Mouse (Mus musculus) heart, postnatal 4 days (tissue): ENCODE results near the gene H2-M3. TPM values are rescaled to one million over a fixed set of nuclear protein-coding genes. Genes with fewer than 3 reads are reported as not detected.
A peak's percentile ranks its signal among the peaks of the same experiment; 100 is the strongest.
"Not testable (repeated sequence)": the region's sequence is repeated elsewhere in the genome, so short reads cannot be mapped to it uniquely, and the experiment has no call there.

Experiments used
- DNase-seq: peaks from one replicate; pipeline ENCODE4 v3.0.0; 2021
- total RNA-seq, 2 experiments: library from RNA; stranded (reverse); gene quantifications; 2 replicates each; pipeline ENCODE4 v1.2.3; 2021

The H2-M3 gene
- total RNA-seq: 1 to 10 TPM; 1.5 to 2.0 TPM

DNA sequence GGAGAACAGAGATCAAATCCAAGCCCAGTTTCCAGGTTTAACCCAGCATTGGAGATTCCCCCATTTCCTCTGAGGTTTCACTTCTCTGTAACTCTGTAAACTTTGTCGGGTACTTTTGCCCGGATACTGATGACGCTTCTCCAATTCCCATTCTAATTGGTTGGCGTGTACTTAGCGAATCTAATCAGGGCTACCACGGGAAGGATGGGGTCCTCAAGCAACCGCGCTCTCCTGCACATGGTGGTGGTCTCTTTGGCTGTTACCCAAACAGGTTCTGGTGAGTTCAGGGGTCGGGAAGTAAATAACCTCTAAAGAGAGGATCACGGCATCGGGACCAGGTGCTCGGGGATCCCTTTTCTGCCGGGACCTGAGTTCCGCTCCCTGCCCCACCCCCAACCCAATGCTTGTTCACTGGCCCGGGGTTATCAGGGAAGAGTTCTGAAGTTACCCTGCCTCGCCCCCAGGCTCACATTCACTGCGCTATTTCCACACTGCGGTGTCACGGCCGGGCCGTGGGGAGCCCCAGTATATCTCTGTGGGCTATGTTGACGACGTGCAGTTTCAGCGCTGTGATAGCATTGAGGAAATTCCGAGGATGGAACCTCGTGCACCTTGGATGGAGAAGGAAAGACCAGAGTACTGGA is at the start of gene H2-M3:
Gene H2-M3, plus strand, starts transcription at position 163 of the 644 bp plus-strand sequence.
- DNase-seq: peak; percentile 93

- no peak for DNase-seq
Measured at GRCm38 (mm10) chr17:37221879-37222278, 48.1 kb upstream of the H2-M3 start.

GRCm38 (mm10) chr17:37237230-37237629 is 32.8 kb upstream of the H2-M3 start, which contains the start of gene Olfr97:
Olfr97 (minus strand) TSS chr17:37237330.
- DNase-seq: not testable (repeated sequence)

GRCm38 (mm10) chr17:37242198-37242597 is 27.8 kb upstream of the H2-M3 start:
- DNase-seq: no peak

GRCm38 (mm10) chr17:37246715-37247114 is 23.3 kb upstream of the H2-M3 start:
- DNase-seq: peak; percentile 28

GRCm38 (mm10) chr17:37249460-37249859 is 20.6 kb upstream of the H2-M3 start:
- no peak for DNase-seq

DNA sequence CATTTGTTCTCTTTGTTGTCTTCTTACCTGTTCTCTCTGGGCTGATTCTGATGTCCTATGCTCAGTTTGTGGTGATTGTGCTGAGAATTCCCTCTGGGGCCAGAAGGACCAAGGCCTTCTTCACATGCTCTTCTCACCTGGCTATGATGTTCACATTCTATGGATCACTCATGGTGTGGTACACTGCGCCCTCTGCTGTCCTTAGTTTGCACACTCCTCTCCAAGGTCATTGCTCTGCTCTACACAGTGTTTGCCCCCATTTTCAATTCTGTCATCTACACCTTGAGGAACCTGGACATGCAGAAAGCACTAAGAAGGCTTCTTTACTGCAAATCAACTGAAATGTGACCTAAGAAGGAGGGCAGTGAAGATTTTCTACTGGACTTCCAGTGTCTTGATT is 19.5 kb upstream of the H2-M3 start:
- DNase-seq: no peak

DNA sequence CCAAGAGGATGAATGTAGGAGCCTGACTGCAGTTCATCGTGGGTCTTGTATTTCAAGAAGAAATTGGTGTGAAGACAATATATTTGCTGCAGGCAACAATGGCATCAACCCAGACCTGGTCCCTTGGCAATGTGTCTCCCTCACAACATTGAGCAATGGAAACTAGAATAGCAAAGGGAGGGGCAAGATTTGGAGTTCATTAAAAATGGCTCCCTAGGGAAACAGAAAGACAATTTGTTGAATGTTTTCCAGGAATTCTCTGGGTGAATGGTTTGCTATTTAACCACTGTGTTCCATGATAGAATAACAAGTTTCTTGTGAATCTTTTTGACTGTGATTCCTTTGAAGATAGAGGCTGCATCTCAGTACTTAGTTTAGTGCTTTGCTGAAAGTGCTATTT is 6.4 kb upstream of the H2-M3 start, which contains the start of gene Olfr98:
Gene Olfr98, minus strand, starts transcription at position 124 of the 400 bp plus-strand sequence.
- no peak for DNase-seq

DNA sequence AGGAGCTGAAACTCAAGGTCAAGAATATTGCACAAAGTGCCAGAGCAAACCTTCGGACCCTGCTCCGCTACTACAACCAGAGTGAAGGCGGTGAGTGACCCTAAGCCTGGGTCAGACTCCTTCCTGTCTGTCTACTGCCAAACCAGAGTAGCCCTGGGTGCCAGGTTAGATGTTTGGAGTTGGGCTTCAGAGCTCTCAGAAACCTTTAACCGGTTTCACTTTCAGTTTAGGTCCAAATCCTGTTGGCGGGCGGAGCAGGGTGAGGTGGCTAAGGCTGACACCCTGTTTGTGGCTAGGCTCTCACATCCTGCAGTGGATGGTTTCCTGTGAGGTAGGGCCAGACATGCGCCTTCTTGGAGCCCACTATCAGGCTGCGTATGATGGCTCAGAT is 677 bp downstream of the H2-M3 start:
- peak; percentile 47 for DNase-seq

- DNase-seq: no peak
Measured at GRCm38 (mm10) chr17:37275626-37276248, 5.7 kb downstream of the H2-M3 start.

GRCm38 (mm10) chr17:37276573-37276972 is 6.6 kb downstream of the H2-M3 start:
- no peak for DNase-seq

DNA sequence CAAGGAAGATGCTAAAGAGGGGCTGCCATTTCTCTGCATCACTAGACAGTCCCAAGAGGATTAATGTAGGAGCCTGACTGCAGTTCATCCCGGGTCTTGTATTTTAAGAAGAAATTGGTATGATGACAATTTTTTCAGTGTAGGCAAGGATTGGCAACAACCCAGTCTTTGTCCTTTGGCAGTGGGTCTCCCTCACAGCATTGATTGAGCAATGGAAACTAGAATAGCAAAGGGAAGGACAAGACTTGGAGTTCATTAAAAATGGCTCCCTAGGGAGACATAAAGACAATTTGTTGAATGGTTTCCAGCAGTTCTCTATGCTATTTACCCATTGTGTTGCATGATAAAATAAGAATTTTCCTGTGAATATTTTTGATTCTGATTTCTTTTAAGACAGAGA is 10.3 kb downstream of the H2-M3 start:
- DNase-seq: no peak

- no peak for DNase-seq
Measured at GRCm38 (mm10) chr17:37283360-37283759, 13.3 kb downstream of the H2-M3 start, which contains the start of gene Olfr99. Olfr99 (minus strand) TSS chr17:37283460.

DNA sequence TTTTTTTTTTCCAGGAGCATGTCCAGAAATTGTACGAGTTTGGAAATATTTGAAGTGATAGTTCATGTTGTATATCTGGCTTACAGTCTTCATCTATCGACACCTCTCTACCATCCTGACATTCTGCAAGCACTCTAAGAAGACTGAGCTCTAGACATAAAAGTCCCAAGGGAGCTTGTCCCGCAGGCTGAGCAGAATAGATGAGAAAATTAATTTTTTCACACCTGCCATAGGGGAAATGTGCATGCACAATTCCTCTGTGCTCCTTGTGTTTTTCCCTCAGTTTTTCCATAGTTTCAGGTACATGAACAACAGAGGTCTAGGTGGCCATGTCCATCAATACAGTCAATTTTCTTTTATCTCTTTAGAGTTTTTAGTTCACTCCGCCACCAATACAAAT is 34.2 kb downstream of the H2-M3 start, which contains the start of gene Olfr101:
Gene Olfr101, minus strand, starts transcription at position 101 of the 400 bp plus-strand sequence.
- no peak for DNase-seq

- no peak for DNase-seq
Measured at GRCm38 (mm10) chr17:37308483-37308882, 38.5 kb downstream of the H2-M3 start.

- no peak for DNase-seq
Measured at GRCm38 (mm10) chr17:37310146-37310699, 40.2 kb downstream of the H2-M3 start.

DNA sequence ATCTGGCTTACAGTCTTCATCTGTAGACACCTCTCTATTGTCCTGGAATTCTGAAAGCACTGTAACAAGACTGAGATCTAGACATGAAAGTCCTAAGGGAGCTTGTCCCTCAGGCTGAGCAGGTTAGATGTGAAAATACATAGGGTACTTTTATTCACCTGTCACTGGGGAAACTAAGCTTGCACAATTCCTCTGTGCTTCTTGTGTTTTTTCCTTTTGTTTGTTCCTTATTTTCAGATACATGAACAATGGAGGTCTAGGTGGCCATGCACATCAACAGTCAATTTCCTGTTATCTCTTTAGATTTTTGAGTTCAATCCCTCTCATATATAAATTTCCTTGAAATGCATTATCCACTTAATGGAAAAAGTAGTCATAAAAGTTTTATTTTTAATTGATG is 46.9 kb downstream of the H2-M3 start, which contains the start of gene Olfr102:
Gene Olfr102, minus strand, starts transcription at position 101 of the 400 bp plus-strand sequence.
- DNase-seq: no peak

Other genes with a start within 250 kb of the H2-M3 start
- not detected for gene Mog, start 246.8 kb upstream of the H2-M3 start, total RNA-seq
- 10 to 100 TPM; 21.6 to 22.4 TPM for gene Gabbr1, start 224.3 kb upstream of the H2-M3 start, total RNA-seq
- not detected for gene Olfr90, start 181.7 kb upstream of the H2-M3 start, total RNA-seq
- gene Olfr91, start 171.9 kb upstream of the H2-M3 start, total RNA-seq: not detected
- not detected for gene Olfr92, start 150.1 kb upstream of the H2-M3 start, total RNA-seq
- not detected for gene Olfr93, start 108.7 kb upstream of the H2-M3 start, total RNA-seq
- gene Ubd, start 76.3 kb upstream of the H2-M3 start, total RNA-seq: not detected
- not detected for gene Olfr94, start 69.2 kb upstream of the H2-M3 start, total RNA-seq
- gene Olfr95, start 57.1 kb upstream of the H2-M3 start, total RNA-seq: not detected
- not detected for gene Olfr96, start 50.1 kb upstream of the H2-M3 start, total RNA-seq
- not detected for gene Olfr97, start 32.9 kb upstream of the H2-M3 start, total RNA-seq
- gene Olfr98, start 6.5 kb upstream of the H2-M3 start, total RNA-seq: not detected
- not detected for gene Olfr99, start 13.2 kb downstream of the H2-M3 start, total RNA-seq
- gene Olfr101, start 34.1 kb downstream of the H2-M3 start, total RNA-seq: not detected
- not detected for gene Olfr102, start 46.8 kb downstream of the H2-M3 start, total RNA-seq
- gene Olfr103, start 69.5 kb downstream of the H2-M3 start, total RNA-seq: not detected
- not detected for gene Olfr104-ps, start 89.4 kb downstream of the H2-M3 start, total RNA-seq
- not detected for gene Olfr105-ps, start 108.8 kb downstream of the H2-M3 start, total RNA-seq
- gene Olfr106-ps, start 120.2 kb downstream of the H2-M3 start, total RNA-seq: not detected
- gene Olfr107, start 129.0 kb downstream of the H2-M3 start, total RNA-seq: not detected
- not detected for gene Olfr108, start 175.3 kb downstream of the H2-M3 start, total RNA-seq
- gene Olfr109, start 188.7 kb downstream of the H2-M3 start, total RNA-seq: not detected
- gene H2-M2, start 213.3 kb downstream of the H2-M3 start, total RNA-seq: not detected
- not detected for gene Olfr110, start 222.2 kb downstream of the H2-M3 start, total RNA-seq
- not detected for gene Olfr111, start 237.8 kb downstream of the H2-M3 start, total RNA-seq